Mouse (Mus musculus): Measurements from ENCODE around the gene Hrc. TPM values are rescaled to one million over a fixed set of nuclear protein-coding genes. Genes with fewer than 3 reads are reported as not detected.
A peak's percentile ranks its signal among the peaks of the same experiment; 100 is the strongest.

Gene Hrc
- total and polyA plus RNA-seq, 2 experiments = 0.28 TPM; not detected in 1

GRCm38 (mm10) chr7:45302626-45303025, 32.5 kb upstream of the Hrc start:
- H3K27ac ChIP-seq (replicated peaks; ENCODE audit: insufficient read depth, low read depth, low read length) = no peak overlapping the region
- H3K79me2 ChIP-seq (ENCODE audit: control insufficient read depth, insufficient read depth, low read length) = no peaks in the 10 kb centered on the region
- no peaks in the 10 kb centered on the region for H3K36me3 ChIP-seq (ENCODE audit: control insufficient read depth, insufficient read depth, low read length)
- TF ChIP-seq POLR2A (IDR thresholded peaks at IDR 0.05; ENCODE audit: extremely low read depth, insufficient read depth, low read length) (no peak), CTCF (IDR thresholded peaks at IDR 0.05; ENCODE audit: low read depth, low read length) (no peak)
- H3K4me1 ChIP-seq (ENCODE audit: control insufficient read depth, insufficient read depth, low read length) = peaks cover 1% of the 10 kb centered on the region; the same call in 1 of the 2 replicates
- H3K4me3 ChIP-seq (ENCODE audit: insufficient read depth, low read depth, low read length) = no peak overlapping the region
- H3K9ac ChIP-seq (ENCODE audit: low read depth, low read length) = no peak overlapping the region
- no peaks in the 10 kb centered on the region for H3K27me3 ChIP-seq (ENCODE audit: control insufficient read depth, insufficient read depth, low read length)
- no peak for DNase-seq (ENCODE audit: extremely low read depth, low read depth, low spot score)
- 67% methylated on average over 8 of the region's 8 CpGs for WGBS

DNA sequence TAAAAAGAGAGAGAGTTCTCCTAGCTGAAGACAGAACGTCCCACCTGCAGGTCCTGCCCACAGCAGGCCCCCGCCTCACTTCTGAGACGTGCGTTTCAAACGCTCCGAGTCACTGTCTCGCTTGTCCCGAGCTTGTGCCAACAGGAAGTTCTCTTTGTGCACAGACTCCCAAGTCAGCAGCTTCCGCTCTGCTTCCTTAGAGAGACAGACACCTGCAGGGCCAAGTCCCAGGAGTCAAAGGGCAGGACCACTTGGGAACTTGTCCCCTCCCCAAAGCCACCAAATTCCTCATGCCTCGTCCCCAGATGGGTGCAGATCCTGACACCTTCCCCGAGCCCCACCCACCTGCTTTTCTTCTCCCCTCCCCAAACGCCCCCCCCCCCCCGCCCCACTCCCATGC, 30.2 kb upstream of the Hrc start:
- TF ChIP-seq CTCF (IDR thresholded peaks at IDR 0.05; ENCODE audit: low read depth, low read length) (no peak), POLR2A (IDR thresholded peaks at IDR 0.05; ENCODE audit: extremely low read depth, insufficient read depth, low read length) (no peak)
- Histone ChIP-seq H3K27me3 (ENCODE audit: control insufficient read depth, insufficient read depth, low read length) (no peaks in the 10 kb centered on the region), H3K79me2 (ENCODE audit: control insufficient read depth, insufficient read depth, low read length) (no peaks in the 10 kb centered on the region), H3K4me3 (ENCODE audit: insufficient read depth, low read depth, low read length) (no peak overlapping the region), H3K36me3 (ENCODE audit: control insufficient read depth, insufficient read depth, low read length) (no peaks in the 10 kb centered on the region), H3K27ac (replicated peaks; ENCODE audit: insufficient read depth, low read depth, low read length) (no peak overlapping the region), H3K9ac (ENCODE audit: low read depth, low read length) (no peak overlapping the region), H3K4me1 (ENCODE audit: control insufficient read depth, insufficient read depth, low read length) (no peaks in the 10 kb centered on the region)
- no peak for DNase-seq (ENCODE audit: extremely low read depth, low read depth, low spot score)
- WGBS = 53% methylated on average over 13 of the region's 13 CpGs

DNA sequence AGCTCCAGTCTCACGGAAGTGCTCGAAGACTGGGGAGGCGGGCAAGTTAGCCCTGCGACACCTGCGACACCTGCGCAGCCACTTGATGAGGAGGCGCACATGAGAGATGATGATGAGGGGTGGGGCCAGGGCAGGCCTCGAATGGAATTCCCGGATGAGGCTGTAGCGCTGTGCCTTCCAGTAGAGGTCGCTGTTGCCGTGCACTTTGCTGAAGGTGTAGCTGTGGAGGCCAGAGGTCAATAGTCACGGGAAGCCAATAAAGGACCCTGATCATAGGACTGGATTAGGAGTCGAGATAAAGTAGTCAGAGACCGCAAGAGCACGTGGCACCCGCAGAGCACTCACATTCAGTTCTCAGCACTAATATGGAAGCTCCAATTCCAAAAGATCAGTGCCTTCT, 29.8 kb upstream of the Hrc start:
- Histone ChIP-seq H3K9ac (ENCODE audit: low read depth, low read length) (no peak overlapping the region), H3K36me3 (ENCODE audit: control insufficient read depth, insufficient read depth, low read length) (no peaks in the 10 kb centered on the region)
- peak; percentile 42 for DNase-seq (ENCODE audit: extremely low read depth, low read depth, low spot score)

GRCm38 (mm10) chr7:45308551-45309240, 26.4 kb upstream of the Hrc start:
- H3K36me3 ChIP-seq (ENCODE audit: control insufficient read depth, insufficient read depth, low read length) = no peaks in the 10 kb centered on the region
- H3K4me3 ChIP-seq (ENCODE audit: insufficient read depth, low read depth, low read length) = no peak overlapping the region
- no peaks in the 10 kb centered on the region for H3K79me2 ChIP-seq (ENCODE audit: control insufficient read depth, insufficient read depth, low read length)
- H3K27me3 ChIP-seq (ENCODE audit: control insufficient read depth, insufficient read depth, low read length) = no peaks in the 10 kb centered on the region
- H3K9ac ChIP-seq (ENCODE audit: low read depth, low read length) = no peak overlapping the region
- no peaks in the 10 kb centered on the region for H3K4me1 ChIP-seq (ENCODE audit: control insufficient read depth, insufficient read depth, low read length)
- 80% methylated on average over 15 of the region's 15 CpGs for WGBS
- TF ChIP-seq CTCF (IDR thresholded peaks at IDR 0.05; ENCODE audit: low read depth, low read length) (no peak), POLR2A (IDR thresholded peaks at IDR 0.05; ENCODE audit: extremely low read depth, insufficient read depth, low read length) (no peak)
- H3K27ac ChIP-seq (replicated peaks; ENCODE audit: insufficient read depth, low read depth, low read length) = no peak overlapping the region
- no peak for DNase-seq (ENCODE audit: extremely low read depth, low read depth, low spot score)

More for the DNA sequence above, 29.8 kb upstream of the Hrc start:
- WGBS = 39% methylated on average over 17 of the region's 17 CpGs
- no peak overlapping the region for H3K27ac ChIP-seq (replicated peaks; ENCODE audit: insufficient read depth, low read depth, low read length)
- no peak for TF ChIP-seq POLR2A (IDR thresholded peaks at IDR 0.05; ENCODE audit: extremely low read depth, insufficient read depth, low read length)
- TF ChIP-seq CTCF (IDR thresholded peaks at IDR 0.05; ENCODE audit: low read depth, low read length) = peak; percentile 91
- no peaks in the 10 kb centered on the region for H3K79me2 ChIP-seq (ENCODE audit: control insufficient read depth, insufficient read depth, low read length)
- no peak overlapping the region for H3K4me3 ChIP-seq (ENCODE audit: insufficient read depth, low read depth, low read length)
- no peaks in the 10 kb centered on the region for H3K4me1 ChIP-seq (ENCODE audit: control insufficient read depth, insufficient read depth, low read length)
- no peaks in the 10 kb centered on the region for H3K27me3 ChIP-seq (ENCODE audit: control insufficient read depth, insufficient read depth, low read length)

- Histone ChIP-seq H3K9ac (ENCODE audit: low read depth, low read length) (no peak overlapping the region), H3K79me2 (ENCODE audit: control insufficient read depth, insufficient read depth, low read length) (no peaks in the 10 kb centered on the region), H3K27me3 (ENCODE audit: control insufficient read depth, insufficient read depth, low read length) (no peaks in the 10 kb centered on the region), H3K36me3 (ENCODE audit: control insufficient read depth, insufficient read depth, low read length) (no peaks in the 10 kb centered on the region), H3K4me3 (ENCODE audit: insufficient read depth, low read depth, low read length) (no peak overlapping the region), H3K4me1 (ENCODE audit: control insufficient read depth, insufficient read depth, low read length) (no peaks in the 10 kb centered on the region), H3K27ac (replicated peaks; ENCODE audit: insufficient read depth, low read depth, low read length) (no peak overlapping the region)
- DNase-seq (ENCODE audit: extremely low read depth, low read depth, low spot score) = peak; percentile 41
- WGBS = 23% methylated on average over 9 of the region's 9 CpGs
- TF ChIP-seq CTCF (IDR thresholded peaks at IDR 0.05; ENCODE audit: low read depth, low read length) (peak; percentile 78), POLR2A (IDR thresholded peaks at IDR 0.05; ENCODE audit: extremely low read depth, insufficient read depth, low read length) (no peak)
These were observed 25.6 kb upstream of the Hrc start for GRCm38 (mm10) chr7:45309455-45309854.

- H3K27ac ChIP-seq (replicated peaks; ENCODE audit: insufficient read depth, low read depth, low read length) = no peak overlapping the region
These were observed 23.1 kb upstream of the Hrc start for GRCm38 (mm10) chr7:45312023-45312422.

More at GRCm38 (mm10) chr7:45312023-45312422, 23.1 kb upstream of the Hrc start:
- Histone ChIP-seq H3K79me2 (ENCODE audit: control insufficient read depth, insufficient read depth, low read length) (no peaks in the 10 kb centered on the region), H3K4me3 (ENCODE audit: insufficient read depth, low read depth, low read length) (no peak overlapping the region), H3K4me1 (ENCODE audit: control insufficient read depth, insufficient read depth, low read length) (no peaks in the 10 kb centered on the region), H3K36me3 (ENCODE audit: control insufficient read depth, insufficient read depth, low read length) (no peaks in the 10 kb centered on the region), H3K27me3 (ENCODE audit: control insufficient read depth, insufficient read depth, low read length) (no peaks in the 10 kb centered on the region), H3K9ac (ENCODE audit: low read depth, low read length) (no peak overlapping the region)
- TF ChIP-seq CTCF (IDR thresholded peaks at IDR 0.05; ENCODE audit: low read depth, low read length) = no peak
- TF ChIP-seq POLR2A (IDR thresholded peaks at IDR 0.05; ENCODE audit: extremely low read depth, insufficient read depth, low read length) = no peak
- 68% methylated on average over 8 of the region's 8 CpGs for WGBS
- no peak for DNase-seq (ENCODE audit: extremely low read depth, low read depth, low spot score)

Measured in liver, adult 2 months (tissue).